Mouse (Mus musculus) naive thymus-derived CD4-positive, alpha-beta T cell, adult 2 months (primary cell): ENCODE measurements around the gene Eftud2.

Experiments
- DNase-seq: peaks from one replicate; pipeline ENCODE4 v3.0.0-alpha.2; 2011; ENCODE audit warnings: low read depth

The Eftud2 gene

DNA sequence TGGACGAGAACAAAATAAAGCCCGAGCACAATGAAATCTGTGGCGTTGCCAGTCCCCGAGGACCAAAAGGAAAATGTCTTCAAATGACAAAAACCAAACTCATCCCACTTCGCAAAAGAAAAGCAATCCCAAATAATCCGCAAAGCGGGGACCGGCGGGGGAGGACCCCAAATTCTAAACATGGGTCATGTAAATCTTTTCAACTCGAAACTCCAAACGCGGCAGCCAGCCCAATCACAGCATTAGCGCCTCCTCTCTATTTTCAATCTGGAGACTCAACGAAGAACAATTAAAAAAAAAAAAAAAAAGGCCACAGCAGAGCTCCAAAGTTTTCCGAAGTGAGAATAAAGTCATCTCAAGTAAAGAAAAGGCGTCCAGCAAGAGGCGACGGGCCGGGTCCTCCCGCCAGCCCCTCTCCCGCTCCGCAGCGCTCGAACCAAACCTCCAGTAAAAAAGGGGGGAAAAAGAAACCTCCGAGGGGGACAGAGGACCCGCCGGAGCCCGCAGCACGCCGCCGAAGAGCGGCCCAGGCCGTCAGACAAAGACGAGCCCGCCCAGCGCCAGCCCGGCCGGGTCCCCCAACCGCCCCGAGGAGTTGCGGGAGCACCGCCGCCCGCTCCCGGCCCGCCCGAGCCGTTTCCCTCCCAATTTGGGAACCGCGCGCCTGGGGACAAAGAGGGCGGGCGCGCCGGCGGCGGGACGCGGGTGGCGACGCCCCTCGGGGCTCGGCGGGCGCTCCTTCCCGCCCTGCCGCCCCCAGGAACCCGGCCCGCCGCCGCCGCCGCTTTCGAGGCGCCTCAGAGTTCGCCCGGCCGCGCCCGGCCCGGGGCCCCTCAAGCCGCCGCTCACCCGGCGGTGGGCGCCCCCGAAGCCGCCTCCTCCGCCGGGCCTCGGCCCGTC is 62.4 kb downstream of the Eftud2 start:
- peak; percentile 21 for DNase-seq

DNA sequence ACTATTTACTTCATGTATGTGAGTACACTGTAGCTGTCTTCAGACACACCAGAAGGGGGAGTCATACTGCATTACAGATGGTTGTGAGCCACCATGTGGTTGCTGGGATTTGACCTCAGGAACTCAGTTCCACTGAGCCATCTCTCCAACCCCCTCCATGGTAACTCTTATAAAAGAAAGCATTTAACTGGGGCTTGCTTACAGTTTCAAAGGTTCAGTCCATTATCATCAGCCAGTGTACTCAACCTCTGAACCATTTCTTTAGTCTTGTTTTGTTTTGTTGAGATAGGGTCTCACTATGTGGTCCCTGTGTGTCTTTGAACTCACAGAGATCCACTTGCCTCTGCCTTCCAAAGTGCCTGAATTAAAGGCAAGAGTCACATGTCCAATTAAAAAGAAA is 65.9 kb downstream of the Eftud2 start:
- no peak for DNase-seq

DNA sequence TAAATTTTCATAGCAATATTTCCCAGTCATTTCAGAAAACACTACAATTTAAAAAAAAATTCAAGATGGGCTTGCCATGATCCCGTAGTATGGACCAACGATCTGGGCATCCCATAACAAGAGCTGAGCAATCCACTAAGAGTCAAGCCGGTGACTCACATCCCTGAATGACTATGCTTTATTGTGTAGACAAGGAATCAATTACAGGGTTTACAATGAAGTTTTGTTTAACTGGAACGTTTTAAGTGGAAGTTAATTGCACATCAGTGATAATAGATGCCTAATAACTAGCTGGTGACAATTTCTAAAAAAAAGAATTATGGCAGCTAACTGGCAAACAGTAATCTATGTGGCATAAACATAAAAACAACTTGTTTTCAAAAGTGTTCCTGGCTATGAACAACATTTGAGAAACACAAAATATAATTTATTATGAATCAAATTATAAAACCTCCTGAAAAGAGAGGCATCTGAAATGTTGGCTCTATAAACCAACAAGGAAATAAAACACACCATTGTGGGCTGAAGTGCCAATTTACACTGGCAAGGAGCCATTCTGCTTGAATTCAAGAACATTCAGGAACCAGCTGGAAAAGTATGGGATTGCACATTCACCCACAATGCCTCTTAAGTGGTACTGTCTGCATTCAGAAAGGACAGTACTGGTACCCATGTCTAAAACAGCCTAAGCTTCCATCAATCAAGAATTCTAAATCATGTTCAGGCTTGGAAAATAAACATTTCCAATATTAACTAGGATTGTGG is 69.9 kb downstream of the Eftud2 start:
- no peak for DNase-seq

DNA sequence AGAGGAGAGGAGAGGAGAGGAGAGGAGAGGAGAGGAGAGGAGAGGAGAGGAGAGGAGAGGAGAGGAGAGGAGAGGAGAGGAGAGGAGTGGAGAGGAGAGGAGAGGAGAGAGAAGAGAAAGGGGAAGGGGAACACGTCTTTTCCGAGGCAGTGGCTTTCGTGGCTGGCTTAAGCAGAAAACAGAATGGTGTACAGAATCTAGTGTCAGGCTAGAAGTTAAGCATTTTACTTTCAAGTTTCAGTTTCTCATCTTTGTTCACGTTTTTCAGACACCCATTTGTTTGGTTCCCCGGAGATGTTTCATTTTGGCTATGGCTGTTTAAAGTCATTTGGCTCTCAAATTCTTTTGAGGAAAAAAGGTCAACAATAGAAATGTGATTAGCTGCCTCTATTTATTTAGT is 72.5 kb downstream of the Eftud2 start:
- no peak for DNase-seq

DNA sequence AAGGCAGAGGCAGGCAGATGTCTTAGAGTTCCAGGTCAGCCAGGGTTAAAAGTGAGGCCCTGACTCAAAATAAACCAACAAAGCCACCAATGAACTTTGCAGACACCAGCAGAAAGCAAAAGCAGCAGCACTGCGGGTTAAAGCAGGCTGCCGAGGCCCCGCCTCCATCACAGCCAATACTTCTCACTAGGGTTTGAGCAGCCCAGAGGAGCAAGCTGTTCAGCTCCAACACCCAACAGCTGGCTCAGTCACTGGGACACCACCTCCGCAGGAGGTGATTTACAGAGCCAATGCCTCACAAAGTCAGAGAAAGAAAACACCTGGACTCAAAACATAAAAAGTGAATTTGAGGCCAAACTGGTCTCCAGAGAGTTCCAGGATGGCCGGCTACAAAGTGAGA is 77.3 kb downstream of the Eftud2 start:
- no peak for DNase-seq

DNA sequence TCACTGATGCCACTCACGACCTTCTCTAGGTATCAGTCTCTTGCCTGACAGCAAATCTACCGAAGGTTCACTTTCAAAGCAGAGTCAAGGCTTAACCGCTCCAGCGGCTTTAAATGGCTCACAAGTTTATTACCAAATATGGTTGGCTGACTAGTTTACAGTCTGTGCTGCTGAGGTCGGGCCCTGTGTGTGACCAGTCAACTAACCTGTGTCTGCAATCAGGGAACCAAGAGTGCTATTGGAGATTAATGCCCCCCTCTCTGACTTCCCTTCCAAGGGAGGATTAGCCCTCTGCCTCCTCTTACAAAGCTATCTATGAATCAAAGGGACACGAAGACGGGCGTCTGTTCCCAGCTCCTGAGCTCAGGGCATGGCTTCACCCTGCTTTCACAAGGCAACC is 86.6 kb downstream of the Eftud2 start:
- no peak for DNase-seq

DNA sequence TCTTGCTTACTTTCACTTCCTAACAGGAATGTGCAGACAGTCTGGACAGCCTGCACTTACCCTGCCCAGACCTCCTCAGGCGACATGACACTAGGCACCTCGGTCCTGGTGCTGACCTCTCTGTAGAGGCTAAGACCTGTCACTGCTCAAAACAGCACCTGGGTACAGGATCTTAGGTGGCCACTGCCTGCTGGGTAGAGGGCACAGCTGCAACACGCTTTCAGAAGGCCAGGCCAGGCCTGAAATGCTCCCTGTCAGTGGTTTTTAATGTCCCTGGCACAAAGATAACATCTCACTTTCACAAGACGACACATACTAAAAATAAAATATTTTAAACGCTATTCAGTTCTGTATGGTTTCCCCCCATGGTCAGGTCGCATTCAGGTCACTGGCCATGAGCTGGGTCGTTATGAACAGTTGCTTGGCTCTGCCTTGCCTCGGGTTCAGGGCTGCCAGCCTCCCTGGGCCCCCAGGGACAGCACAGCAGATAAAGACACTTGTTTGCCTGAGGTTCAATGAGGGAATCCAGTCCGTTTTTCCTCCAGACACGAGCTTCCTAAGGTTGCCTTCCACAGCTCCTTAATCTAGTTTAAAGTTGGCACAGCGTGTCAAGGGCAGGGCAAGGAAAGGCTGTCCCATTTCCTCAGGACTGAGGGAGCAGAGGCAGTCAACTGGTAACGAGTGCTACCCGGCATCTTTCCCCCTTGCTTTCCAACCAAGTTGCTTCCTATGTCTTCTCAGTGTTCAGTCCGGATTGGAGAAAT is 88.9 kb downstream of the Eftud2 start:
- DNase-seq, result no peak
